Mouse (Mus musculus) gonadal fat pad, adult 2 months (tissue): ENCODE measurements around the gene Diras2. TPM values are rescaled to one million over a fixed set of nuclear protein-coding genes. Genes with fewer than 3 reads are reported as not detected.

Source experiments
- DNase-seq: peaks from one replicate; pipeline ENCODE4 v3.0.0-alpha.2; 2012; ENCODE audit warnings: low read depth
- polyA plus RNA-seq: library from polyadenylated mRNA; depleted of rRNA; stranded (reverse); fragments of >200 nt; gene quantifications from 2 replicates; pipeline ENCODE4 v1.2.3, GENCODE M21; 2012

The Diras2 gene
- polyA plus RNA-seq, 1 experiment: 1.3 TPM

- DNase-seq: no peak
Observed at GRCm38 (mm10) chr13:52552822-52553477, 21.9 kb upstream of the Diras2 start.

- DNase-seq: no peak
Observed at GRCm38 (mm10) chr13:52551275-52551674, 20.2 kb upstream of the Diras2 start.

GRCm38 (mm10) chr13:52550690-52551193 is 19.7 kb upstream of the Diras2 start:
- DNase-seq: no peak

- DNase-seq: no peak
Observed at GRCm38 (mm10) chr13:52546288-52546687, 15.2 kb upstream of the Diras2 start.

- no peak for DNase-seq
Observed at GRCm38 (mm10) chr13:52542636-52543035, 11.6 kb upstream of the Diras2 start.

- DNase-seq: no peak
Observed at GRCm38 (mm10) chr13:52542036-52542526, 11.0 kb upstream of the Diras2 start.

GRCm38 (mm10) chr13:52541385-52542035 is 10.4 kb upstream of the Diras2 start:
- DNase-seq: no peak

- no peak for DNase-seq
Observed at GRCm38 (mm10) chr13:52539461-52539860, 8.4 kb upstream of the Diras2 start.

GRCm38 (mm10) chr13:52538588-52539116 is 7.6 kb upstream of the Diras2 start:
- no peak for DNase-seq

- DNase-seq: no peak
Observed at GRCm38 (mm10) chr13:52537754-52538587, 6.9 kb upstream of the Diras2 start.

- no peak for DNase-seq
Observed at GRCm38 (mm10) chr13:52535542-52535941, 4.5 kb upstream of the Diras2 start.

GRCm38 (mm10) chr13:52533644-52534043 is 2.6 kb upstream of the Diras2 start:
- DNase-seq: no peak

- no peak for DNase-seq
Observed at GRCm38 (mm10) chr13:52530008-52530945, 802 bp downstream of the Diras2 start.

GRCm38 (mm10) chr13:52529188-52529972 is 1.7 kb downstream of the Diras2 start:
- DNase-seq: no peak

- DNase-seq: no peak
Observed at GRCm38 (mm10) chr13:52528786-52529185, 2.3 kb downstream of the Diras2 start.

GRCm38 (mm10) chr13:52528281-52528680 is 2.8 kb downstream of the Diras2 start:
- no peak for DNase-seq

GRCm38 (mm10) chr13:52526249-52527035 is 4.6 kb downstream of the Diras2 start:
- DNase-seq: no peak

GRCm38 (mm10) chr13:52524313-52524712 is 6.8 kb downstream of the Diras2 start:
- no peak for DNase-seq

GRCm38 (mm10) chr13:52521176-52521575 is 9.9 kb downstream of the Diras2 start:
- no peak for DNase-seq
